Mouse (Mus musculus): ENCODE measurements around the gene Dnajb14.

GRCm38 (mm10) chr3:137946827-137947226, 79.4 kb downstream of the Dnajb14 start:
- TF ChIP-seq CTCF (IDR thresholded peaks at IDR 0.05; ENCODE audit: low read depth, low read length): no peak
- TF ChIP-seq POLR2A (IDR thresholded peaks at IDR 0.05; ENCODE audit: extremely low read depth, insufficient read depth, low read length): no peak

Data from liver, adult 2 months (tissue).